Mouse (Mus musculus) C2C12 (cell line): ENCODE measurements around the gene Hcn2. TPM values are rescaled to one million over a fixed set of nuclear protein-coding genes. Genes with fewer than 3 reads are reported as not detected.

Experiments used
- H3K27me3 ChIP-seq: one replicate; pipeline ENCODE4 v1.6.1; 2011; ENCODE audit not compliant: control insufficient read depth, insufficient read depth, insufficient read length
- H3K36me3 ChIP-seq: one replicate; pipeline ENCODE4 v1.6.1; 2011; ENCODE audit not compliant: control insufficient read depth, insufficient read depth
- H3K4me3 ChIP-seq: one replicate; pipeline ENCODE4 v1.5.1; 2011; ENCODE audit warnings: mild to moderate bottlenecking, control low read depth; ENCODE audit not compliant: poor library complexity, insufficient read depth, severe bottlenecking
- H3K79me2 ChIP-seq: one replicate; pipeline ENCODE4 v1.6.1; 2011; ENCODE audit not compliant: control insufficient read depth, insufficient read depth
- H3K79me3 ChIP-seq: one replicate; pipeline ENCODE4 v1.6.1; 2011; ENCODE audit warnings: low read depth, control low read depth
- H3ac ChIP-seq: one replicate; pipeline ENCODE3; 2011; ENCODE audit warnings: low read depth; ENCODE audit not compliant: control insufficient read depth, insufficient read length
- CEBPB ChIP-seq: IDR thresholded peaks from one replicate; pipeline ENCODE4 v1.6.1; 2011; ENCODE audit warnings: low read depth, mild to moderate bottlenecking, control low read depth, moderate library complexity
- CTCF ChIP-seq: IDR thresholded peaks from one replicate; pipeline ENCODE4 v1.5.1; 2011; ENCODE audit not compliant: control insufficient read depth, insufficient read depth, insufficient read length
- FOSL1 ChIP-seq: IDR thresholded peaks from one replicate; pipeline ENCODE4 v1.8.0; 2011; ENCODE audit warnings: mild to moderate bottlenecking, low read length; ENCODE audit not compliant: poor library complexity, insufficient read depth, severe bottlenecking
- MAX ChIP-seq: IDR thresholded peaks from one replicate; pipeline ENCODE4 v1.6.1; 2011; ENCODE audit warnings: mild to moderate bottlenecking, control low read depth
- MYOD1 ChIP-seq: IDR thresholded peaks from one replicate; pipeline ENCODE4 v1.6.1; 2011; ENCODE audit warnings: low read depth; ENCODE audit not compliant: control insufficient read depth, insufficient read length
- MYOG ChIP-seq: IDR thresholded peaks from one replicate; pipeline ENCODE4 v1.6.1; 2011; ENCODE audit not compliant: control insufficient read depth, insufficient read length; ENCODE audit errors: extremely low read depth
- USF1 ChIP-seq: IDR thresholded peaks from one replicate; pipeline ENCODE4 v1.6.1; 2011; ENCODE audit warnings: low read depth, mild to moderate bottlenecking, control low read depth, moderate library complexity
- polyA plus RNA-seq: library from polyadenylated mRNA; unstranded; fragments of >200 nt; fragmentation: generic; extraction: Trizol; gene quantifications from one replicate; pipeline ENCODE4 v1.2.1, GENCODE M21; 2012; ENCODE audit warnings: missing spikeins

The Hcn2 gene
- polyA plus RNA-seq, 1 experiment = 0.34 TPM

DNA sequence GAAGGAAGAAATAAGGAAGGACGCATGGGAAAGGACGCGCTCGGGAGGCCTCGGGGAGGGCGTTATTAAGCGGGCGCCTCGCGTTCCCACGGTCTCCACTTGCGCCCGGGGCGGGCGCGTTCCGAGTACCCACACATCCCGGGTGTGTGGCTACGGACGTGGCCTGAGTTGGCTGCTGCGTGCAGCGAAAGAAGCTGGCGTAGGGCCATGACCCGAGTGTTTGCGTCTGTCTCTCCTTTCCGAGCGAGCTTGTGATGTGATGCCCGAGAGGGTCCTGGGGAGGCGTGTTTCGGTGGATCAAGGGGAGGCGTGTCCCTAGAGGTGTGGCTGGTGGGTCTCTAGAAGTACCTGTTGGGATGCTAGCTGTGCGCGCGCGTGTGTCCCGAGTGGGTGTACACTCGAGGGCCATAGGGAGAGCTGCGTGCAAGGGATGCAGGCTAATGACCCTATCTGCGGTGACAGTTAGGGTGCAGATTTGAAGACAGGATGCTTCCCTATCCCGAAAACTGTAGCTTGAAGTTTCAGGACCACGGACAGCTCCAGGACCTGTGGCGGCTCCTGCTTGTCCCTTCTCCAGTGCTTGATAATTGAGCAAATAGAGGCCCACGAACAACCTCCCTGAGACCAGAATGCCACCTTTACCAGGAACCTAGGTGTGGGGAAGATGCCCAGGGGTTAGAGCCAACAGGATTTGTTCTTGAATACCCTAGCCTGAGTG, 1.4 kb downstream of the Hcn2 start:
- TF ChIP-seq MYOG = no peak
- no peak for TF ChIP-seq USF1
- TF ChIP-seq MAX = no peak
- no peak for TF ChIP-seq FOSL1
- TF ChIP-seq MYOD1 = no peak
- no peak for TF ChIP-seq CEBPB
- TF ChIP-seq CTCF = no peak
- H3K36me3 ChIP-seq = no peaks in the 10 kb centered on the region
- no peaks in the 10 kb centered on the region for H3K79me3 ChIP-seq
- H3K4me3 ChIP-seq = no peak overlapping the region
- H3ac ChIP-seq = no peak overlapping the region
- H3K79me2 ChIP-seq = no peaks in the 10 kb centered on the region
- peaks cover 50% of the 10 kb centered on the region for H3K27me3 ChIP-seq

- no peak for TF ChIP-seq FOSL1
- TF ChIP-seq MYOG = no peak
- TF ChIP-seq MYOD1 = no peak
- TF ChIP-seq USF1 = no peak
- H3K36me3 ChIP-seq = no peaks in the 10 kb centered on the region
- H3K79me3 ChIP-seq = no peaks in the 10 kb centered on the region
- no peak overlapping the region for H3ac ChIP-seq
- H3K27me3 ChIP-seq = peaks cover 45% of the 10 kb centered on the region
- H3K4me3 ChIP-seq = no peak overlapping the region
- no peaks in the 10 kb centered on the region for H3K79me2 ChIP-seq
Observed at GRCm38 (mm10) chr10:79721089-79721488, 4.7 kb downstream of the Hcn2 start.

- Histone ChIP-seq H3ac (no peak overlapping the region), H3K79me3 (no peaks in the 10 kb centered on the region), H3K4me3 (no peak overlapping the region), H3K79me2 (no peaks in the 10 kb centered on the region), H3K27me3 (peaks cover 27% of the 10 kb centered on the region), H3K36me3 (no peaks in the 10 kb centered on the region)
- TF ChIP-seq CTCF (no peak), MYOG (no peak), MYOD1 (no peak), CEBPB (no peak), USF1 (no peak), FOSL1 (no peak), MAX (no peak)
Observed at GRCm38 (mm10) chr10:79723047-79723446, 6.6 kb downstream of the Hcn2 start.

- Histone ChIP-seq H3K4me3 (no peak overlapping the region), H3K27me3 (peaks cover 27% of the 10 kb centered on the region), H3K79me2 (no peaks in the 10 kb centered on the region), H3ac (no peak overlapping the region), H3K36me3 (no peaks in the 10 kb centered on the region), H3K79me3 (no peaks in the 10 kb centered on the region)
- TF ChIP-seq CTCF (no peak), MYOD1 (no peak), FOSL1 (no peak), MYOG (no peak)
Observed at GRCm38 (mm10) chr10:79723692-79724091, 7.3 kb downstream of the Hcn2 start.

- Histone ChIP-seq H3K36me3 (no peaks in the 10 kb centered on the region), H3K79me3 (no peaks in the 10 kb centered on the region), H3K79me2 (no peaks in the 10 kb centered on the region), H3K4me3 (no peak overlapping the region), H3K27me3 (peaks cover 9% of the 10 kb centered on the region), H3ac (no peak overlapping the region)
- TF ChIP-seq MYOG = no peak
- peak; percentile 69 for TF ChIP-seq CTCF
- no peak for TF ChIP-seq MAX
- no peak for TF ChIP-seq CEBPB
Observed at GRCm38 (mm10) chr10:79726090-79726489, 9.7 kb downstream of the Hcn2 start.
